Mouse (Mus musculus) yolk sac, embryonic 10.5 days (tissue): ENCODE measurements around the gene Zfp110.

Experiments
- DNase-seq: peaks from one replicate; pipeline ENCODE4 v3.0.0-alpha.2; 2017; ENCODE audit warnings: low spot score

Gene Zfp110

DNA sequence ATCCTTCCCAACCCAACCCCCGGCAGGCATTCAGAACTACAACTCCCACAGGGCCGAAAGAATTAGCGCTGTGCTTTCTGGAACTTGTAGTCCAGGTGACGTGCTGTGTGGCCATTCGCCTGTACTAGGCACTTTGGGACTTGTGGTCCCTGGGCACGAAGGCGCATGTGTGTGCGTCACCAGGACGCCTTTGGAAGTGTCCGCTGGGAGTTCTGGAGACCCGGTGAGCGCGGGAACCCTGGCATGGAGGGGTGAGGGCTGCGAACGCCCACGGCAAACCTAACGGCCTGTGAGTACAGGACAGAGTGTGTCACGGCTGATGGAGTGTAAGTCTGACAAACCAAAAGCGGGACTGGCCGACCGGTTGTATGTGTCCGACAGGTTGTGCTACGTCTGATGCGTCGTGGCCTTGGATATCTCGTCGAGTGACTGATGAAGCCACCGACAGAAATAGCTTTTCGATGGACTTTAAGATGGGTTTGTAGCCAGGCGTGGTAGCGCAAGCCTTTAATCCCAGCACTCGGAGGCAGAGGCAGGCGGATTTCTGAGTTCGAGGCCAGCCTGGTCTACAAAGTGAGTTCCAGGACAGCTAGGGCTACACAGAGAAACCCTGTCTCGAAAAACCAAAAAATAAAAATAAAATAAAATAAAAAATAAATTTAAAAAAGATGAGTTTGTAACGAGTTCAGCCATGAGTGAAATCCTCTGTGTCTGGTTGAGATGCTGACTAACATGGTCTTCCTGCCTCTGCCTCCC, 63.3 kb downstream of the Zfp110 start, which contains the start of gene Zscan22:
Zscan22 (plus strand) TSS at position 161 of the 756 bp plus-strand sequence.
- peak; percentile 91 for DNase-seq
